Mouse (Mus musculus): ENCODE data around the gene Sh3gl2.

Sh3gl2 gene

GRCm38 (mm10) chr4:85273452-85273851 is 68.5 kb downstream of the Sh3gl2 start:
- in situ Hi-C loops (cut with MboI; ENCODE audit: low pct_unique_long_range_greater_than_20kb in 1 of 2, low sequenced_read_pairs in 2 of 2, unreplicated experiment in 1 of 2): no loop called here

GRCm38 (mm10) chr4:85283151-85283550 is 78.2 kb downstream of the Sh3gl2 start:
- in situ Hi-C loops (cut with MboI; ENCODE audit: low pct_unique_long_range_greater_than_20kb in 1 of 2, low sequenced_read_pairs in 2 of 2, unreplicated experiment in 1 of 2): no loop called here

DNA sequence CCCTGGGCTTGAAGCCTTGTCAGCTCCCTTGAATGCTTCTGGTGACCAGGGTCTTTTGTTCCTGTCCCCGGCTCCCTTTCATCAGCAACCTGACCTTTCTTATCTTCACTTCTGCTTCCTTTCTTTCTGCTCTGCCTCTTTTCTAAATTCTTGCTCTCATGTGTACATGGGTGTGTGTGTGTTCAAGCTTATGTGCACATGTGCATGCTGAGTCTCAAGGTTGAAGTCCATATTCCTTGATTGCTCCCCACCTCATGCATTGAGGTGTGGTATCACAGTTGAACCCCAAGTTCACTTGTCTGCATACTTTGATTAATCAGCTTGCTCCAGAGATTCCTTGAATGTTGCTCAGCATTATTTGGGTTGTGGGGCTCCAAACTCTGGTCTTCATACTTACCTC is 85.1 kb downstream of the Sh3gl2 start:
- in situ Hi-C loops (cut with MboI; ENCODE audit: low pct_unique_long_range_greater_than_20kb in 1 of 2, low sequenced_read_pairs in 2 of 2, unreplicated experiment in 1 of 2): no loop called here

DNA sequence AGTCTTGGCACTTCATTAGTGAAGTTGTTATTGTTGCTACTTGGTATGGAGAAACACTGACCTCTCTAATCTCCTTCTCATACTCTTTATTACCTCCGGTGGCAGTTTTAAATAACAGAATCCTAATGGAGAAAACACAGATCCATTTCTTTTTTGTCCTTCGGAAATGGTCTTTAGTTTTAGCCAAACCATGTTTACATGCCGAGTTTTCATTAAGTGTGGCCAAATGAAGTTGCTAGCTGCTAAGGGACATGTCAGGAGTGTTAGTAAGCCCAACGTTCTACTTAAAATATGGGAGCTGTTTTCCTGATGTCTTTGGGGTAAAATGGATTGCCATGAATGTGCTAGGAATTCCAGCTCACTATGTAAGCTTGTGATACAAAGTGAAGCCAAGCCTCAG is 86.4 kb downstream of the Sh3gl2 start:
- in situ Hi-C loops (cut with MboI; ENCODE audit: low pct_unique_long_range_greater_than_20kb in 1 of 2, low sequenced_read_pairs in 2 of 2, unreplicated experiment in 1 of 2): no loop called here

DNA sequence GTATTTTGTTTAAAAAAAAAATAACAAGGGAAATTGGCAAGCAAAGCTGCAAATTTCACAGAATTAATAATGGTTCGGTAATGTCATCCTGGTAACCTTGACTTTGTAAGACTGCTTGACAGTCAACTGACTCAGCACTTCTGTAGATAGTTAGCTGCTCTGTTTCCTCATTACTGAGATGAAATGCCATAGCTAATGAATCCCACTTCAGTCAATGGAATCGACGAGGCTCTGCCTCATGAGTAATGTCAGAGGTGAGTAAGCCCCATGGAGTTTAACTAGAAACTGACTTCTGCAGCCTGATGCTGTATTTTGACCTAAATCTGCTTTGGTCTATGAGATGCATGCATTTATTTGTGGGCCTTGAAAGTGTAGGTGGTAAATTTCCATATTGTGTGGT is 88.4 kb downstream of the Sh3gl2 start:
- in situ Hi-C loops (cut with MboI; ENCODE audit: low pct_unique_long_range_greater_than_20kb in 1 of 2, low sequenced_read_pairs in 2 of 2, unreplicated experiment in 1 of 2): no loop called here

GRCm38 (mm10) chr4:85300610-85301405 is 95.9 kb downstream of the Sh3gl2 start:
- in situ Hi-C loops (cut with MboI; ENCODE audit: low pct_unique_long_range_greater_than_20kb in 1 of 2, low sequenced_read_pairs in 2 of 2, unreplicated experiment in 1 of 2): no loop called here

DNA sequence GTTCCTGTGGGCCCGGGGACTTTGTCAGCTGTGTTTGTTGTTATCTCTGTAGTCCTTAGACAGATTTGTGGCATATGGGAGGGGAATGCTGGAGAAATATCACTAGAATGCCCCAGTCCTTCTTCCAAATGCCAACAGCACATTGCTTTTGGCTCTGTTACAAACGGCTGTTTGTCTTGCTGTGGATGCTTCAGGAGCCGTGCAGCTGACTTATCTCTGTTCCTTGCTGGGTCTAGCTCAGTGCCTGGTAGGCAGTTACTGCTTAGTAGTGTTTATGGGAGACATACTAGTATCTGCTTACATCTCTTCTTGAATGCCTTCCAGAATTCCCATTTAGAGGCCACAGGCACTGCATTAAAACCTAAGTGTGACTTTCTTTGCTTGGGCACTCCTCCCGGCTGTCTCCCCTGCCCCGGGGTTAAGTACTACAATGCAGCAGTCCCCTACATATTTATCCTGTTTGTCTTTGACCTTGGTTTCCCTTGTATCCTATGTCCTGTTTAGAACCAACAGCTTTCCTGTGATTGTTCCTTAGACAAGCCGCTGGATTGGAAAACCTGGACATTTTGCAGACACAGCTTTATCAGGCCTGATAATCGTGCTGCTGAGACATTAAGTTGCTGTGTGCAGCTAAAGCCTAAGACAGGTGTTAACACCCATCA is 101.1 kb downstream of the Sh3gl2 start:
- in situ Hi-C loops (cut with MboI; ENCODE audit: low pct_unique_long_range_greater_than_20kb in 1 of 2, low sequenced_read_pairs in 2 of 2, unreplicated experiment in 1 of 2): no loop called here

- in situ Hi-C loops (cut with MboI; ENCODE audit: low pct_unique_long_range_greater_than_20kb in 1 of 2, low sequenced_read_pairs in 2 of 2, unreplicated experiment in 1 of 2): no loop called here
These were observed 114.2 kb downstream of the Sh3gl2 start for GRCm38 (mm10) chr4:85319092-85319491.

DNA sequence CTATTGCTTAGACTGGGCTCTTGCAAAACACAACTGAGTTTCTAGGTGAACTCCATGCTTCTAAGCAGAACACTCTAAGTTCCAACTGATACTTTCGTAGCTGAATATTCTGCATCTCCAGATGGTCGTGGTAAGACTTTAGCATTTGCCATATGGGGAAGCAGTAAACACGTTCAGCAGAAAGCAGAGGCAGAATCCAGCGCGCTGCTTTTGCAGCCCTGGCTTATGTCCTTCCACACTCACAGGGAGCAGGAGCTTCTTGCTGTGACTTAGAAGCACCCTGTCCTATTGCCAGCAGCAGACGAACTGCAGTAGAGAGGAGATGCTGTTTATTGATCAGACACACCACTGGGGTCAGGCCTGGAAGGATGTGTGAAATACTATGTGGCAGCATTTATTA is 120.5 kb downstream of the Sh3gl2 start:
- in situ Hi-C loops (cut with MboI; ENCODE audit: low pct_unique_long_range_greater_than_20kb in 1 of 2, low sequenced_read_pairs in 2 of 2, unreplicated experiment in 1 of 2): no loop called here

DNA sequence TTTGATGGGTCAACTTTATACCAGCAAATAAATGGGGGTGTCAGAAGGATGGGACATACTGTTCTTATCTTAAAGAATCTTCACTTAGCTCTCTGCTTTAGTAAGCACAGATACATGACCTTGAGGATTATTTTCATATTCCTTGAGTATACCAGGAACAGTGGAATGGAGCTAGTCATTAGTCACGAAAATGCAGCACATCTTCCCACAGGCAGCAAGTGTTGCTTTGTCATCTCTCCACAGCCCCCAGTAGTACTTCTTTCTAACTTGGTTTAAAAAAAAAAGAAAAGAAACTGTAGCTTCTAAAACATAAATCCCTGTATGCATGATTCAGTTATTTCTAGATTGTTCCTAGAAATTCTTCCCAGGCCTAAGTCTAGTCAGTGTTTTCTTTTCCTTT is 121.1 kb downstream of the Sh3gl2 start:
- in situ Hi-C loops (cut with MboI; ENCODE audit: low pct_unique_long_range_greater_than_20kb in 1 of 2, low sequenced_read_pairs in 2 of 2, unreplicated experiment in 1 of 2): no loop called here

- in situ Hi-C loops (cut with MboI; ENCODE audit: low pct_unique_long_range_greater_than_20kb in 1 of 2, low sequenced_read_pairs in 2 of 2, unreplicated experiment in 1 of 2): no loop called here
These were observed 129.8 kb downstream of the Sh3gl2 start for GRCm38 (mm10) chr4:85334688-85335200.

DNA sequence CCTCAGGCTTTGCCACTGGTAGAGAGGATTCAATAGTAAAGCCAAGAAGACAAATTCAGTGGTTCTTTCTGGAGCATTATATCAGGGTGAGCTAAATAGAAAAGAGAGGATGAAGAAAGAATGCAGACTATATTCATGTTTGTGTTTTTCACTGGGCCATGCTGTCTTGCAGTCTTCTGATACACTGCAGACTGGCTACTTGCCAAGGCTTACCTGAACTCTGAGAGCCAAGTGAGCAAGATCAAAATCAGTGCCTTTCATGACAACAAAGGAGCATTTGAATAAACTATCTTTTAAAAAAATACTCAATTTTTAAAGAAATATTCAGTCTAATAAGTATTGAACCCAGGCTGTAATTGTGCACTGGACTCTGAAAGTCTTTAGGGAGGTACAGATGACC is 131.4 kb downstream of the Sh3gl2 start:
- in situ Hi-C loops (cut with MboI; ENCODE audit: low pct_unique_long_range_greater_than_20kb in 1 of 2, low sequenced_read_pairs in 2 of 2, unreplicated experiment in 1 of 2): no loop called here

DNA sequence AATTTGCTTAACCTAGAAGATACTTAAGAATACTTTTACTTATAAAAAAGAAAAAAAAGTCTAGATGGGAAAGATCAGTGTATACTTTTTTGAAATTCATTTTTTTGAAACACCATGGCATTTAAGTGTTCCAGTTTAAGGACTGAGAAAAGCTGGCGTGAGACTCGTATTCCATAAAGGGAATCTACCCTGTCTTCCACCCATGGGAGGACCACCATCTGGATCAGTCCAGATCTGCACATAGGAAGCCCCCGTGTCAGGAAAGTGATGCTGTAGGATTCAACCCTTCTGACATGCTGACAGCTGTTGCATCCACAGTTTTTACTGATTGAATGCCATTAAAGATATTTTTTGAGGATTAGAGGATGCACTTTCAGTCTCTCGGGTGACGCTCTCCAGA is 134.2 kb downstream of the Sh3gl2 start:
- in situ Hi-C loops (cut with MboI; ENCODE audit: low pct_unique_long_range_greater_than_20kb in 1 of 2, low sequenced_read_pairs in 2 of 2, unreplicated experiment in 1 of 2): no loop called here

DNA sequence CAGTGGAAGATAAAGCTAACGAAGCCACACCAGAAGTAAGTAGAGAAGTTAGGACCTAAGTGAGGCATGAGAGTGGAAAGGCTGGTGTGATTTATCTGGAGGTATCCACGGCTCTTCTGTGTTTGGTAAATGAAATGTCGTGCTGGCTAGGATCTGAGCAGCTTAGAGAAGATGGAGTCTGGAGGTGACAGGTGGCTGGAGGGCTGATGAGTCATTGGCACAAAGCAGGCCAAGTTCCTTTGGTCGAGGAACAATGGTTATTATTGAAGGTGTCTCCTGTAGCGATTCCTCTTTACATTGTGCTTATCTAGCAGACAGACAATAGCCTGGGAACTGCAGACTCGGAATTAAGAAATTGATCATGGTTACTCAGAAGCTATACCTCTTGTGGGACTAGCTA is 135.8 kb downstream of the Sh3gl2 start:
- in situ Hi-C loops (cut with MboI; ENCODE audit: low pct_unique_long_range_greater_than_20kb in 1 of 2, low sequenced_read_pairs in 2 of 2, unreplicated experiment in 1 of 2): no loop called here

DNA sequence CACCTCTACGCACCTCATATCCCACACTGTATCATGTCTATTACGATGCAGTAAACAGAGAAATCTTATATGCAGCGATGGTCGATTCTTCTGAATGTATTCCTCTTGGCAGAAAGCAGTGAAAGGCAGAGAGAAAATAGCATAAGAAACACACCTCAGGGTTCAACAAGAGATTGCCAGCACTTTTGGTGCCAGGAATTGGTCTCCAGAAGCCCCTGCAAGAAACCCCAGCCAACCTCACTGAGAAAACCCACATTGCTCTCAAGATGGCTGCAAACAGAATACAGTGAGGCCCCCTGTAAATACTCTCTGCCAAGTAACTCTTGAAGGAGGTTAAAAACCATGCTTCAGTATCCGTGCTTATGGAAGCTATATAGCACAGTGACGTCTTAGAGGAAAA is 141.0 kb downstream of the Sh3gl2 start:
- in situ Hi-C loops (cut with MboI; ENCODE audit: low pct_unique_long_range_greater_than_20kb in 1 of 2, low sequenced_read_pairs in 2 of 2, unreplicated experiment in 1 of 2): no loop called here

DNA sequence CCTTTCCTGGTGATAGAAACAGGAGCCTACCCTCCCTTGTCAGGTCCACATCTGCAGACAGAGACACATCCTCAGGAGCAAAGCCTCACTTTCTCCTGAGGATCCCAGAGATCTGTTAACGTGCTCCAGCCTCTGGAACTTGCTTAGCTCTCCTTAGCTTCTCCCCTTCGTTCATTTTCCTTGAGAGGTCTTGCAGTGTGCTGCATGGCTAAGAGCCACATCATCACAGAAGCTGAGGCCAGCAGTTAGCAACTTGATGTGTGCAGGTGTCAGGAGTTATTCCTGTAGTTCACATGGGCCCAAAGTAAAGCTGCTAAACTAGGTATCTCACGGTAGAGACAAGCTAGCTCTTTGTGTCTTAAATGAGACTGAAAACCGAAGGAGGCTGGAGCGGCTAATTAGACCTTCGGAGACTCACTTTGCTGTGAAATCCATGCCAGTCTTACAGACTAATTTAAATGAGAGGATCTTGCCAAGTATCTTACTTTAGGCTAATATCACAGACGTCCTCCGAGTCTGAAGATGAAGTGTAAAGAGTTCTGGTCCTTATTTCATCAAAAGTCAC is 143.2 kb downstream of the Sh3gl2 start:
- in situ Hi-C loops (cut with MboI; ENCODE audit: low pct_unique_long_range_greater_than_20kb in 1 of 2, low sequenced_read_pairs in 2 of 2, unreplicated experiment in 1 of 2): no loop called here

GRCm38 (mm10) chr4:85362661-85363060 is 157.7 kb downstream of the Sh3gl2 start:
- in situ Hi-C loops (cut with MboI; ENCODE audit: low pct_unique_long_range_greater_than_20kb in 1 of 2, low sequenced_read_pairs in 2 of 2, unreplicated experiment in 1 of 2): no loop called here

GRCm38 (mm10) chr4:85363205-85363604 is 158.3 kb downstream of the Sh3gl2 start:
- in situ Hi-C loops (cut with MboI; ENCODE audit: low pct_unique_long_range_greater_than_20kb in 1 of 2, low sequenced_read_pairs in 2 of 2, unreplicated experiment in 1 of 2): no loop called here

- in situ Hi-C loops (cut with MboI; ENCODE audit: low pct_unique_long_range_greater_than_20kb in 1 of 2, low sequenced_read_pairs in 2 of 2, unreplicated experiment in 1 of 2): no loop called here
These were observed 166.1 kb downstream of the Sh3gl2 start for GRCm38 (mm10) chr4:85371036-85371435.

- in situ Hi-C loops (cut with MboI; ENCODE audit: low pct_unique_long_range_greater_than_20kb in 1 of 2, low sequenced_read_pairs in 2 of 2, unreplicated experiment in 1 of 2): loop anchor here in 1 of 2 experiments (5.0 kb wide), 1 partner anchor 198 kb away; no protein-coding TSS in a partner anchor
These were observed 169.9 kb downstream of the Sh3gl2 start for GRCm38 (mm10) chr4:85374801-85375200.
